Mouse (Mus musculus) liver, adult 10 weeks (tissue): ENCODE results near the gene Prss47. TPM values are rescaled to one million over a fixed set of nuclear protein-coding genes. Genes with fewer than 3 reads are reported as not detected.

ENCODE experiments used
- polyA plus RNA-seq: library from polyadenylated mRNA; stranded (reverse); fragments of 350-450 nt; fragmentation: Illumina TruSeq; extraction: RNeasy Lipid Tissue Mini Kit (QIAGEN cat#74804); gene quantifications from one replicate; pipeline ENCODE4 v1.2.3, GENCODE M21; 2014; ENCODE audit warnings: low read depth, low replicate concordance

Gene Prss47
- polyA plus RNA-seq, result not detected

GRCm38 (mm10) chr13:65052660-65053059, at the start of gene Prss47:
Gene Prss47 (minus strand): TSS chr13:65052760.

GRCm38 (mm10) chr13:65032758-65033157, 19.8 kb downstream of the Prss47 start, which contains the start of gene Spata31d1c:
Gene Spata31d1c (plus strand): TSS chr13:65033058.

Other genes with a start within 250 kb of the Prss47 start
- not detected for gene Cntnap3, start 148.8 kb downstream of the Prss47 start, polyA plus RNA-seq
- not detected for gene Spata31, start 135.4 kb downstream of the Prss47 start, polyA plus RNA-seq
- gene Spata31d1c, start 19.7 kb downstream of the Prss47 start, polyA plus RNA-seq, result not detected
- gene Mfsd14b, start 60.2 kb upstream of the Prss47 start, polyA plus RNA-seq, result 45.3 TPM
- not detected for gene Olfr465-ps1, start 85.3 kb upstream of the Prss47 start, polyA plus RNA-seq
- gene Olfr466, start 97.5 kb upstream of the Prss47 start, polyA plus RNA-seq, result not detected
- gene Nlrp4f, start 153.2 kb upstream of the Prss47 start, polyA plus RNA-seq, result not detected
- not detected for gene Gm10775, start 206.8 kb upstream of the Prss47 start, polyA plus RNA-seq
- gene Zfp369, start 226.1 kb upstream of the Prss47 start, polyA plus RNA-seq, result 22.7 TPM